Mouse (Mus musculus) ES-Bruce4 (cell line): Measurements from ENCODE around the gene Rgs3.

ENCODE experiments used
- EP300 ChIP-seq: IDR thresholded peaks from 2 replicates; pipeline ENCODE4 v1.6.1; 2011; ENCODE audit warnings: low read depth, low read length; ENCODE audit not compliant: insufficient read depth
- POLR2A ChIP-seq: IDR thresholded peaks from one replicate; pipeline ENCODE4 v1.8.1; 2011; ENCODE audit warnings: low read length; ENCODE audit not compliant: insufficient read depth

DNA sequence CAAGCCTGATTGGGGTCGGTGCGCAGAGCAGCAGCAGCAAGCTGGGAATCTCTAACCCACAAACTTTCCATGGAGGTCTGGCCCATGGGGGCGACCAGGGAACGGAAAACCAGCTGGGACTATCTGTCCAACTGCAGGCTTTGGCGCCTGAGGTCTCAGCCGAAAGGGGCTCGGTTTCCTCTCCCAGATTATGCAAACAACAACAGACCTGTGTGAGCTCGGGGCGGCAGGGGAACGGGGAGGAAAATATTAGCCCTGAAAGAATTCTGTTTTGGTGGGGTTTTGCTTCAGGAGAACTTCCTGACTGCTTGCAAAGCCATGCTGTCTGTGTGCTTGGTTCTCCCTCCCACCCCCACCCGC is 81.6 kb downstream of the Rgs3 start:
- TF ChIP-seq POLR2A (no peak), EP300 (no peak)
